9 mouse cellular contexts compared by ENCODE assay signal in the genomic region with DNA sequence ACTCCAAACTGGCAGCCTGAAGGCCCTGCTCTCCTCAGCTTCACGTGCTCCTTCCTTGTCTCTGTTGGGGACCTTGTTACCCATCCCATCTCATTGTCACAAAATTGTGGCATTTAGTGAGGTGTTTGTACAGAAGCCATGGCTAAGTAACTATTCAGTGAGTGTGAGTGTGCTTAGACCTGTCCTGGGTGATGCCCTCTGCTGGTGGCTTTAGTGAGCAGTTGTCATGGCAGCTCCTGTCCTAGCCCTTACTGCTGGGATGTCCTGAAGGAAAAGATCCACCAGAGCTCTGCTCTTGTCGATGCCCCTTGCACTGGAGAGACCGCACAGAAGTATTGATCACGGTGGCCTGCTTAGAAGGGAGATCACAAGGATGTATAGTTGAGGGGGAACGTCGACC. TPM values are rescaled to one million over a fixed set of nuclear protein-coding genes. Genes with fewer than 3 reads are reported as not detected.
DNase-seq lines count a peak whose midpoint lies in the region; ATAC-seq lines count a peak whose summit lies in the region.
"Had no signal": no experiment of that assay in that cellular context is flagged by ENCODE, and none has a peak within 500 bp of the region (broad histone marks: within the 10 kb centered on the region; RNA-seq: fewer than 3 reads in every experiment).

No protein-coding gene starts in this region.

- H3K4me2 ChIP-seq in kidney, embryonic 15.5 days = no peak overlapping the region

- no peaks in the 10 kb centered on the region for H3K9me3 ChIP-seq in kidney, embryonic 15.5 days (replicated peaks)

- peaks cover 76% of the 10 kb centered on the region for H3K36me3 ChIP-seq in kidney, embryonic 15.5 days

- no peak overlapping the region for H3K4me3 ChIP-seq in kidney, embryonic 15.5 days (replicated peaks)

- peak; percentile 29 for DNase-seq in kidney, postnatal 14 days
- peak; percentile 70 for DNase-seq in CD4-positive, CD25-positive, alpha-beta regulatory T cell, adult 2 months (ENCODE audit: low read depth, low spot score)
- peak; percentile 37 for DNase-seq in MN1 (ENCODE audit: low spot score)
- DNase-seq in lung, postnatal 14 days = peak; percentile 33
- DNase-seq in cerebellum, adult 8-10 months = no peak
- no peak for DNase-seq in cerebellum, postnatal 4 days (ENCODE audit: low spot score in 2 of 2)
- DNase-seq: cerebellum, adult 11 months had no signal

- H3K4me1 ChIP-seq in kidney, embryonic 15.5 days = no peaks in the 10 kb centered on the region

- ATAC-seq in kidney, embryonic 15.5 days (replicated peaks; ENCODE audit: low FRiP score) = no peak
- no peak for ATAC-seq in frontal cortex, adult (ENCODE audit: low TSS enrichment)

- no peak overlapping the region for H3K27ac ChIP-seq in kidney, embryonic 15.5 days

- 91% methylated on average over 6 of the region's 6 CpGs for WGBS in kidney, embryonic 15.5 days

- no peak overlapping the region for H3K9ac ChIP-seq in kidney, embryonic 15.5 days

- H3K27me3 ChIP-seq in kidney, embryonic 15.5 days = no peaks in the 10 kb centered on the region

RNA-seq across cellular contexts. Expression of a gene that starts 7.0 kb away (rescaled TPM):
- 68.9 and 74.8 TPM in 2 replicates for polyA plus RNA-seq in kidney, embryonic 15.5 days (2015; fragmentation: Nextera tagmentation; extraction: Ambion mirVana)

RNA-seq across cellular contexts. Expression of a gene that starts 11.1 kb away (rescaled TPM):
- polyA plus RNA-seq in kidney, embryonic 15.5 days (2015; fragmentation: Nextera tagmentation; extraction: Ambion mirVana) = 1.6 and 2.0 TPM in 2 replicates

RNA-seq across cellular contexts. Expression of a gene that starts 25.0 kb away (rescaled TPM):
- polyA plus RNA-seq in kidney, embryonic 15.5 days (2015; fragmentation: Nextera tagmentation; extraction: Ambion mirVana) = not detected in 2 replicates

RNA-seq across cellular contexts. Expression of a gene that starts 53.7 kb away (rescaled TPM):
- polyA plus RNA-seq in kidney, embryonic 15.5 days (2015; fragmentation: Nextera tagmentation; extraction: Ambion mirVana) = 0.15 and 0.29 TPM in 2 replicates

Comparison
In these comparisons a context has a peak if more than half of its experiments do, and no peak if none do; other contexts are left out.
1. DNase-seq: peak in kidney, postnatal 14 days (single experiment), CD4-positive, CD25-positive, alpha-beta regulatory T cell, adult 2 months (single experiment), MN1 (single experiment) and lung, postnatal 14 days (single experiment); none in cerebellum, adult 8-10 months (single experiment) and cerebellum, postnatal 4 days (0 of 2).